Mouse (Mus musculus): Measurements from ENCODE around the gene Gm44511. TPM values are rescaled to one million over a fixed set of nuclear protein-coding genes. Genes with fewer than 3 reads are reported as not detected.

Gm44511 gene
- total RNA-seq (2015) (not detected in 2 replicates), total RNA-seq (2017) (not detected in 2 replicates)

DNA sequence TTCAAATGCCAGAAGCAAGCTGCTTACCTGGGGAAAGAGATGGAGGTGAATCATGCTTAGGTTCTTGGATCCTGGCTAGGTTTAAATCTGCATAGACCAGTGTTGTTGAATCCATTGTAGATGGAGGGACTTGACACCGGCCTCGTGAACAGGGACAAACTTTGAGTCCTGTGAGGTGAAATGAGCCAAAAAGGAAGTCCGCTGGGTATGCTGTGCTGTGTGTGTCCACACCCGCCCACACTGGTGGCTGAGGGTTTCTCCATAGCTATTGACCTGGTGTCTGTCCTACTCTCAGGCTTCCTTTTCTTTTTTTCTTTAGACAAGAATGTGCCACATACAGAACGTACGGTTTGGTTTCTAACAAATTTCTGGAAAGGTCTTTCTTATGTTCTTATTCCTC is at the start of gene Gm44511, which contains the start of gene Klrb1b:
Gene Gm44511 (minus strand): TSS at position 184 of the 400 bp plus-strand sequence.
Gene Klrb1b (minus strand): TSS at position 200 of the 400 bp plus-strand sequence.
- peak; percentile 77 for ATAC-seq (replicated peaks; ENCODE audit: poor library complexity)

DNA sequence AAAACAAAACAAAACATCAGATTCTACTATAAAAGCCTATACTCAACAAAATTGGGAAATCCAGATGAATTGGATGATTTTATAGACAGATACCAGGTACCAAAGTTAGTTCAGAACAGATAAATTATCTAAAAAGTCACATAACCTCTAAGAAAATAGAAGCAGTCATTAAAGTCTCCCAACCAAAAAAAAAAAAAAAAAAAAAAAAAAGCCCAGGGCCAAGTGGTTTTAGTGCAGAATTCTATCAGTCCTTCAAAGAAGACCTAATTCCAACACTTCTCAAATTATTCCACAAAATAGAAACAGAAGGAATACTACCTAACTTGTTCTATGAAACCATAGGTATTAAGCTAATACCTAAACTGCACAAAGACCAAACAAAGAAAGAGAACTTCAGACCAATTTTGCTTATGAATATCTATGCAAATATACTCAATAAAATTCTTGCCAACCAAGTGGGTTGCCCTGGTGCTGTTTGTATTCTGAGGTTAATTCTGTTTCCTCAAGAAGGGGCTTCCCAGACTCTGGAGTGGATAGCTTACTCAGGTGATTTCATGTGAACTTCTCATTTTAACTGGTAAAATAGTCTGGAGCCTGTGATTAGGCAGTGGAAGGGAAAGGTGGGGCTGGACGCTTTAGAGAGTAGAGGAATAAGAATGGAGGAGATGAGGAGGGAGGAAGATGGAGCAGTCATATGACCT is 45.9 kb upstream of the Gm44511 start:
- no peak for ATAC-seq (replicated peaks; ENCODE audit: poor library complexity)

GRCm38 (mm10) chr6:128868861-128869260 is 42.7 kb upstream of the Gm44511 start:
- no peak for ATAC-seq (replicated peaks; ENCODE audit: poor library complexity)

- ATAC-seq (replicated peaks; ENCODE audit: poor library complexity), result no peak
Observed at GRCm38 (mm10) chr6:128857976-128858375, 31.9 kb upstream of the Gm44511 start.

DNA sequence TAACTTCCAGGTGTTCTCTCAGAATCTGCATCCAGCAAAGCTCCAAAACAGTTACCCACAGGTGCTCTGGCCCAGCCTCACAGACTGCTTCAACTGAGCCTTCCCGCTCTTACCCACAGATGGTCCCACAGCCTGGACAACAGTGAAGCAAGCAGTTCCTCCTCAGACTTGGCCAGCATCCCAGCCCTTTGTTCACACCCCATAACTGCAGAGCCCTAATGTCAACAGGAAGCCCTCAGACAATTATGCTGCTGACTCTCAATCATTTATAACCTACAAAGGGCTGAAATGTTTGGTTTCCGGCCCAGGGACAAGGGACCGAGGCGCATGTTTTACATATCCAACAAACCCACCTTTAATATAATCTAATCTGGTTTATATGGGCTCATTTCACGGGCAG is 30.1 kb upstream of the Gm44511 start:
- peak; percentile 87 for ATAC-seq (replicated peaks; ENCODE audit: poor library complexity)

DNA sequence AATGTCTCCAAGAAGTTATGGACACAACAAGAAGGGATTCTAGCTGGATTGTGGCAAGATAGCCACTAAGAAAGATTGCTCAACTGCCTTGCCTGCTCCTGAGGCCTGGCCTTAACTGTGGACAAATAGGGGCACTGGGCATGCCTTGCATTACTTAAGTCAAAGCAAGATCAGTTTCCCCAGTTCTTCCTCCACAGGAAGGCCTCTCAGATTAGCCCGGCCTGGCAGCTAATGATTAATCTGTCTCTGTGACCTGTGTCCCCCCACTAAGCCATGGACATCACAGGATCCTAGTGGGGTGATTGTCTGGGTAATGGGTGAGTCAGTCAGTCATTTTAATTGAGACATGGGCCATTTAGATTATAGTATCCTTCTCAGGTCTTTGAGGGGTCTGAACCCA is 29.4 kb upstream of the Gm44511 start:
- no peak for ATAC-seq (replicated peaks; ENCODE audit: poor library complexity)

GRCm38 (mm10) chr6:128854895-128855294 is 28.8 kb upstream of the Gm44511 start:
- ATAC-seq (replicated peaks; ENCODE audit: poor library complexity), result no peak

DNA sequence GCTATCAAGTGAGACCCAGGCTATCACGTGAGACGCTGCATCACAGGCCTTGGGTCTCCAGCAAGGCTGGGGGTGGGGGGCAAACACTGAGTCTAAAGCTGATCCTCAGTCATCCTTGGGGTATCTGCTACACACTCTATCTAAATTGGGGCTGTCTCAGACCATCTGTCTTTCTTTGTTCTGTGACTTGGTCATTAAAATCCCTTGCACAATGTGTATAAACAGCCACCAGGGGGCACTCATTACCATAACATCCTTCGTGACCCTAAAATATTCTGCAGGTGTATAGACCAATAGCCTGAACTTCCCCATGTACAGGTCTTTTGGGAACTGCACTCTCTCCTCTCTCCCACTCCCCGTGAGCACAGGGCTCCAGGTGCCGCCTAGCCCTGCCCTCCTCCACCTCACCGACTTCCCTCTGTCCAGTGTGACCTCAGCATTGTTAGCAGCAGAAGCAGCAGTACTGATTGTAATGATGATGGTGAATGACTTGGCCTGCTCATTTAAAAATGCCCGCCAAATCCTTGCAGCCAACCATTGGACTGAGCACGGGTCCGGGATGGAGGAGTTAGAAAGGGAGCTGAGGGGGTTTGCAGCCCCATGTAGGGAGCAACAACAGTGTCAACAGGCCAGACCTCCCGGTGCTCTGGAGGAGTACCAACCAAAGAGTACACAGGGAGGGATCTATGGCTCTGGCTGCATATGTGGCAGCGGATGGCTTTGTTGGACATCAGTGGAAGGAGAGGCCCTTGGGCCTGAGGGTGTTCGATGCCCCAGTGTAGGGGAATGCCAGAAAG is 28.1 kb upstream of the Gm44511 start:
- peak; percentile 64 for ATAC-seq (replicated peaks; ENCODE audit: poor library complexity)

DNA sequence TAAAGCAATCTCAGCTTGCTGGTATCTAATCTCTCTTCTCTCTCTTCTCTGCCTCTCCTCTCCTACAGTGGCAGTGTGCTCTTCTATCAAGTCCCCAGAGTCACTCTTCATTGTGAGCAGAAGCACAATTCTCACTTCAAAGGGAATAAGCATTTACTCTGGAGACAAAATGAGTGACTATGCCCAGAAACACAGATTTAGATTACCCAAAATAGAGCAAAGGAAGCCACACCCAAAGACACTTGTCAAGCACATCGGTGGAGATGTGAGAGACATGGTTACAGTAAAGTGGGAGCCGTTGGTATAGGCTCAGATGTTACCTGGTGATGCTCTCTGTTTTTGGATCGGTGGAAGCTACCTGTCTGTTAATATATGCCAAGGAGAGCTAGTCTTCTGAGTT is 26.7 kb upstream of the Gm44511 start:
- no peak for ATAC-seq (replicated peaks; ENCODE audit: poor library complexity)

DNA sequence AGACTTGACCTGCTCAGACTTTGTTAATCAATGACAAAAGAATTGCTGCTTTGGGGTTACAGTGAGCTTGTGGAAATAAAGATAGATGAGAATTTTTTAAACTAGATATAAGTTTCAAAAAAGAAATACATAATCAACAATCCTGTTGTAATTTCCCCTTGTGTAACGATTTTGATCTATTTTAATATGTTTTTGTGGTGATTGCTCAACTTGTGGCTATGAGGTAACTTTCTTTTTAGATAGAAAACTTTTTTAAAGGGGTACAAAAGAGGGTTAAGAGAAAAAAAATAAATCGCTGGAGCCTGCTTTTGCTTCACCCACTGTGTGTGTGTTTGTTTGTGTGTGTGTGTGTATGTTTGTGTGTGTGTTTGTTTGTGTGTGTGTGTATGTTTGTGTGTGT is 25.0 kb upstream of the Gm44511 start:
- ATAC-seq (replicated peaks; ENCODE audit: poor library complexity), result no peak

- no peak for ATAC-seq (replicated peaks; ENCODE audit: poor library complexity)
Observed at GRCm38 (mm10) chr6:128850671-128851070, 24.6 kb upstream of the Gm44511 start.

DNA sequence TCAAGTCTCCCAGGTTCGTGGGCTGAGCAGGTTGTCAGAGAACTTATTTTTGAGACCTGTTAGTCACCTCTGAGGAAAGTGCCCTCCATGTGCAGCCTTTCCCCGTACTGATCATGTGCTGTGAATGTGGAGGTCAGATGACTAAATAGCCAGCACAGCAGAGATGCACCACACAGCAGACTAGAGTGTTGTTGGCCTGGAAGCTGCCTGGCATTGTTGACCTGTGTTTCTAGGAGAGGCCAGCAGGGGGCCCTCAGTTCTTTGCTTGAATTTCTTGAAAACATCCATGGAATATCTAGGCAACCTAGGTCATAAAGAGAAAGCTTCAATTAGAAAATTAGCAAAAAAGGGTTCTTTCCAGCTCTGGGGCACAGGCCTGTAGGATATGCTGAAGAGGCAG is 23.8 kb upstream of the Gm44511 start:
- ATAC-seq (replicated peaks; ENCODE audit: poor library complexity), result peak; percentile 37

DNA sequence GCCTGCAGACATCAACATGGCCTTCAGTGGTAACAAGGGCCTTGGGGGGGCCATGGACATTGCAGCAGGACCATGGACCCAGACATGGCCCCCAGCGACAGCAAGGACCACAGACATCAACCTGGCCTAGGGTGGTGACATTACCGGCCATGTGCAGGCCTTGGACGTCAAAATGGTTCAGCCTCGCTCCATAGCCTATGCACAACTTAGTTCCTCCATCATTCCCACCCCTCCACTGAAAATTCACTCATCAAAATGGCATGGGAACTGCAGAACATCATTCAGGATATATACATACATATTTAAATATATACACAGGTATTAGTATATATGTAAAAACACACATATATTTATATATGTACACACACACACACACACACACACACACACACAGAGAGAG is 21.3 kb upstream of the Gm44511 start:
- no peak for ATAC-seq (replicated peaks; ENCODE audit: poor library complexity)

GRCm38 (mm10) chr6:128845998-128846542 is 20.0 kb upstream of the Gm44511 start:
- no peak for ATAC-seq (replicated peaks; ENCODE audit: poor library complexity)

DNA sequence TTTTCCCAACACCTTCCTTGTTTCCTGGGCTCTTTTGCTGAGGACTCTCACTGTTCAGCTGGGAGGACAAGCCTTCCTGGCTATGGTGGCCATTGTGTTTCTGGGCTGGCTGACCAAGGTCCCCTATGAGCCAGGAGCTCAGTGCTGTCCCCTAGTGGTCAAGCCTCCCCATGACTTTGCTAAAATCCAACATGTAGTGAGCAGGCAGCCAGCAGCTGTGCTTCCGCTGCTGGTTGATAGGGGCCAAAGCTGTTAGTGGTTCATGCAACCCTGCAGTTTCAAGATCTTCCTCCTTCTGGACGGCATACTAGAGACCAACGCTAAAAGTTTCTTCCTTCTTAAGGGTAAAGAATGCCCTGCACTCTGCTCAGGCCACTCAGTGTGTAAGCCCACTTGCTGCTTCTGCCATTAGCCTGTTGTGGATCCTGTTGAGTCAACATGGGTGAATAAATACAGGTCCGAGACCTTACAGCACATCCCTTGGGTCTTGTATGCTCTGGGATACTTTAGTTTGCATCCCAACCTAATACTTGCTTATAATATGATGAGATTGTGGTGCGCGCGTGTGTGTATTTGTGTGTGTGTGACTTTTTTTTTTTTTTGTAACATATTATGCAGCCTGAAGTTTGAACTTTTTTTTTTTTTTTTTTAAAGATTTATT is 19.3 kb upstream of the Gm44511 start:
- peak; percentile 62 for ATAC-seq (replicated peaks; ENCODE audit: poor library complexity)

DNA sequence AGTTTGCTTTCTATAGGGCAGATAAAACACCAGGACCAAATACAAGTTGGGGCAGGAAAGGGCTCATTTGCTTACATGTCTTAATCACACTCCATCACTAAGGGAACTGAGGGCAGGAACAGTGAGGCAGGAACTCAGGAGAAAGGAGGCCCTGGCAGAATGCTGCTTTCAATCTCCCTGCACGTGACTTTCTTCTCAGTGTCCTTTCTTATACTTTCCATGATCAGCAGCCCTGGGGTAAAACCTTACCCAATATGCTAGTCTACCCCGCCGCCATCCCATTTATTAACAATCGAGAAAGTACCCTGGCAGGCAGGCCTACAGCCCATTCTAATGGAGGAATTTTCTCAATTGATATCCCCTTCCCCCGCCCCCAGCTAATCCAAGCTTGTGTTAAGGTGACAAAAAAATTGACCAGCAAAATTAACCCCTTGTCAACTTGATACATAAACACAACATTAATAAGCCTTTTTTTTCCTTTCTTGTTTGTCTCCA is 18.5 kb upstream of the Gm44511 start:
- ATAC-seq (replicated peaks; ENCODE audit: poor library complexity), result no peak

GRCm38 (mm10) chr6:128844131-128844530 is 18.0 kb upstream of the Gm44511 start:
- no peak for ATAC-seq (replicated peaks; ENCODE audit: poor library complexity)

GRCm38 (mm10) chr6:128843479-128843992 is 17.4 kb upstream of the Gm44511 start:
- peak; percentile 13 for ATAC-seq (replicated peaks; ENCODE audit: poor library complexity)

GRCm38 (mm10) chr6:128842945-128843478 is 16.9 kb upstream of the Gm44511 start:
- peak; percentile 37 for ATAC-seq (replicated peaks; ENCODE audit: poor library complexity)

GRCm38 (mm10) chr6:128842356-128842944 is 16.3 kb upstream of the Gm44511 start:
- no peak for ATAC-seq (replicated peaks; ENCODE audit: poor library complexity)
